Mouse (Mus musculus) midbrain, embryonic 10.5 days (tissue): ENCODE data around the gene Rnf217. TPM values are rescaled to one million over a fixed set of nuclear protein-coding genes. Genes with fewer than 3 reads are reported as not detected.

Experiments used
- DNase-seq: peaks from one replicate; pipeline ENCODE4 v3.0.0-alpha.2; 2017; ENCODE audit warnings: low spot score
- H3K27ac ChIP-seq: fragments of 300-500 bp; sonication (generic); replicated peaks from 2 replicates; pipeline ENCODE4 v1.5.1; 2016; ENCODE audit warnings: mild to moderate bottlenecking
- H3K27me3 ChIP-seq: fragments of 300-500 bp; sonication (generic); 2 replicates; pipeline ENCODE4 v1.6.1; 2016; ENCODE audit warnings: low read depth, mild to moderate bottlenecking; ENCODE audit not compliant: poor library complexity, severe bottlenecking
- H3K36me3 ChIP-seq: fragments of 300-500 bp; sonication (generic); 2 replicates; pipeline ENCODE4 v1.6.1; 2016; ENCODE audit warnings: mild to moderate bottlenecking, moderate library complexity
- H3K4me1 ChIP-seq: fragments of 300-500 bp; sonication (generic); 2 replicates; pipeline ENCODE4 v1.6.1; 2016
- H3K4me3 ChIP-seq: fragments of 300-500 bp; sonication (generic); 2 replicates; pipeline ENCODE4 v1.5.1; 2016; ENCODE audit warnings: mild to moderate bottlenecking, moderate library complexity
- H3K9me3 ChIP-seq: fragments of 300-500 bp; sonication (generic); replicated peaks from 2 replicates; pipeline ENCODE4 v1.6.1; 2016; ENCODE audit warnings: mild to moderate bottlenecking
- WGBS: fragments of 180-500 bp; shearing (Covaris S2); methylation state at CpG from one replicate; pipeline ENCODE4 v1.1.7; 2016; 5-methylcytosine and 5-hydroxymethylcytosine counted together
- polyA plus RNA-seq: library from polyadenylated mRNA; unstranded; fragments of >200 nt; fragmentation: Nextera tagmentation; extraction: Ambion mirVana; gene quantifications from 2 replicates; pipeline ENCODE4 v1.2.1, GENCODE M21; 2016

Rnf217 gene
- 0.78 and 1.0 TPM in 2 replicates for polyA plus RNA-seq

DNA sequence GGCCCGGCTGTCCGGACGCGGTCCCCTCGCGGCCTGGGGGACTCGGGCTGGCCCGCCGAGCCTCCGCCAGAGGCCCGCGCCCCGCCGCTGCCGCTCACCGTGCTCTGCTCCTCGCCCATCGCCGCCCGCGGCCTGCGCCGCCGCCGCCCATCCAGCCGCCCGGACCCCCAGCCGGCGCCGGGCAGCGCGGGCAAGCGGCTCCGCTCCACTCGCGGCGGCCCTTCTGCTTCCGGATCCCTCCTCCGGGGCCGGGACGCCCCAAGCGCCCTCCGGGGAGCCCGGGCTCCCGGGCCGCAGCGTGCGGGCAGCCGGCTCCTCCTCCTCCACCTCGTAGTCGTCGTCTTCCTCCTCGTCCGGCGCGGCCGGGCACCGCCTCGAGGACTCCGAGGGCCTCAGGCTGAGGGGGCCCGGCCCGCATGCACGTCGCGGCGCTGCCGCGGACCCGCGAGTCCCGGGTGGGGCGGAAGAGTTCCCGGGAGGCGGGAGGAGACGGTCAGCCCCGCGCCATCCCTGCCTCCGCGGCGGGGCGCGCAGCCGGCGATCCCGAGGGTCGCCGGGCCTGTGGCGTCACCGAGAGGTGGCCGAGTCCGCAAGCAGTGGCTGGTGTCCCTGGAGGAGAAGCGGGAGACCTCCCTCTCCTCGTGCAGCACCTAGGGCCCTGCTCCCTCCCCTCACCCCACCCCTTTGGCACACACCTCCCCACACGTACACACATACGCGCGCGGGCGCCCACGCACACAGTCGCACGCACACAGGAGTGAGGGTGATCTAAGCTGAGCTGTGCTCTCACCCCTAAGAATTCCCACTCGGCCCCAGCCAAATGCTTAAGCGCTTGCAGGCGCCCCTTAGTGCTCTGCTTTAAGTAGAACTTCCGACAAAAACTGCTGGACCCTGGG, at the start of gene Rnf217:
Rnf217 (minus strand) TSS at position 119 of the 896 bp plus-strand sequence.
- Histone ChIP-seq H3K9me3 (no peaks in the 10 kb centered on the region), H3K27ac (peak within 1 kb of the TSS; percentile 96), H3K4me3 (peak within 1 kb of the TSS; percentile 87), H3K4me1 (peaks cover 43% of the 10 kb centered on the region), H3K36me3 (no peaks in the 10 kb centered on the region), H3K27me3 (peaks cover 6% of the 10 kb centered on the region; the same call in 1 of the 2 replicates)
- peak; percentile 81 for DNase-seq
- under 1% methylated on average over 106 of the region's 106 CpGs for WGBS

DNA sequence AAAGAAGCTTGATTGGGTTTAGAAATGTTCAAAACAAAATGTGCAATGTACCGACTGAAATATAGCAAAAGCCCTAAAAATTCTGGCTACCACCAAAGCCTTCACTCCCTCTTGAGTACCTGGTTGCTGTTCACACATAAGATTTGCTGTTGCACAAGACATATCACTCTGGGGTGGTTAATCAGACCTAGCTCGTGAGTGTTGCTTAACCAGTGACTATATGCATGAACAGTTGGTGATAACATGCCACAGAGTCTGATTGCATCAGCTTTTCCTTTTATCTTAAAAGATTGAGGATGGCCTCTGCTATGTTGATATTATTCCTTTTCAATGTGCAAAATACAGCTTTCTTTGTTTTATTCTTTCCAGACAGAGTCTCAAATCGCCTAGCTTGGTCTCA, 38.3 kb upstream of the Rnf217 start:
- WGBS: 91% methylated on average over 3 of the region's 3 CpGs
- no peak for DNase-seq
- Histone ChIP-seq H3K27ac (no peak overlapping the region), H3K4me3 (no peak overlapping the region), H3K36me3 (no peaks in the 10 kb centered on the region), H3K9me3 (no peaks in the 10 kb centered on the region), H3K27me3 (no peaks in the 10 kb centered on the region), H3K4me1 (no peaks in the 10 kb centered on the region)

DNA sequence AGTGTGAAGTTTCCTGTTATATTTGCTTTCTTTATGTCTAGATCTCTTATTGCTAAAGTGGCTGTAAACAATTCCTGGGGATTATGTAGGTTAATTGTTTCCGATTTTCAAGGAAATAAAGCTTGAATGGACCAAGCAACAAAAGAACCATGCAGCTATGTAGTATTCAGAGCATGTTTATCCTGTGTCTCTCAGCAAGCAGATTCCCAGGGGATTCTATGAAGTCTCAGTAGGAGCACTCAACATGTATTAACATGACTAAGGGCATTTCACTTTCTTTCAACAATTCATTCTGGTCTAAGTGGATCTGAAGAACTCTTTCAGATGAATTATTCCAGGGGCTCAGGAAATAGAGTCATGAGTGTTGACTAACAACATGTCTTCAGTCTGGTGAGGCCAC, 37.1 kb upstream of the Rnf217 start:
- no peak for DNase-seq
- no peaks in the 10 kb centered on the region for H3K36me3 ChIP-seq
- no peak overlapping the region for H3K4me3 ChIP-seq
- H3K27me3 ChIP-seq: no peaks in the 10 kb centered on the region
- no peaks in the 10 kb centered on the region for H3K4me1 ChIP-seq
- WGBS: 39% methylated on average over 1 of the region's 1 CpGs
- no peak overlapping the region for H3K27ac ChIP-seq
- no peaks in the 10 kb centered on the region for H3K9me3 ChIP-seq

DNA sequence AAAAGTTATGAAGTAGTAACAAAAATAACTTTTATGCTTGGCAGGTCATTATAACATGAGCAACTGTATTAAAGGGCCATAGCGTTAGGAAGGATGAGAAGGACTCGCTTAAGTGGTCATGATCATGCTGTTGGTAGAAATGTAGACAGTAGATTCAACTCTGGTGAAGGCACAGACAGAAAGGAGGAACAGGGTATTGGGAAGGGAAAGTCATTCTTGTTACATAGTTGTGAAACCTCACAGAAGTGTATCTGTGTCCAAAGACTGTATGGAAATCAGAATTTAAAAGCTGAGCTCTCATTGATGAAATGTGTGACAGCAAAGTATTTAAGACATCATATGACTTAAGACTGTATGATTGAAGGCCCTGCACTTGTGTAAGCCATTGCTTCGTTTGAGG, 26.1 kb upstream of the Rnf217 start:
- no peaks in the 10 kb centered on the region for H3K4me1 ChIP-seq
- H3K27ac ChIP-seq: no peak overlapping the region
- no peak for DNase-seq
- WGBS: 90% methylated on average over 3 of the region's 3 CpGs
- no peak overlapping the region for H3K4me3 ChIP-seq
- H3K9me3 ChIP-seq: no peaks in the 10 kb centered on the region
- H3K27me3 ChIP-seq: no peaks in the 10 kb centered on the region
- H3K36me3 ChIP-seq: no peaks in the 10 kb centered on the region

DNA sequence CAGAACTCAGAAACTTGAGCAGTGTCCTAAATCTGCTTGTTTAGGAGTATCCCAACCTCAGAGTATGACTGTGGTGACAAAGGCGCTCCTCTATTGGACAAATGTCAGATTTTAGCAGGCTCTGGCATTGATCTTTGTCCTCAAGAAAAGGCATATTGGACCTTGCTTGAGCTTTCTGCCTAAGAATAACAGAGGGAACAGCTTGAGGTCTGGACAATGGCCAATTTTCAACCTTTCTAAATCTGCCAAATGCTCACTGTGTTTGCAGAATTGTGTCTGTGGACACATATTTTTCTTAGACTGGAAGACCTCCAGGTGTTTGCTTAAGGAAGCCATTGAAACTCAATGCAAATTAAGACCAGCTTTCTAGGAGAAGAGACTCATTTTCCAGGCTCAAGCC, 23.0 kb upstream of the Rnf217 start:
- no peaks in the 10 kb centered on the region for H3K27me3 ChIP-seq
- no peak overlapping the region for H3K4me3 ChIP-seq
- 77% methylated on average over 1 of the region's 1 CpGs for WGBS
- DNase-seq: no peak
- H3K36me3 ChIP-seq: no peaks in the 10 kb centered on the region
- no peaks in the 10 kb centered on the region for H3K4me1 ChIP-seq
- H3K9me3 ChIP-seq: no peaks in the 10 kb centered on the region
- H3K27ac ChIP-seq: no peak overlapping the region

DNA sequence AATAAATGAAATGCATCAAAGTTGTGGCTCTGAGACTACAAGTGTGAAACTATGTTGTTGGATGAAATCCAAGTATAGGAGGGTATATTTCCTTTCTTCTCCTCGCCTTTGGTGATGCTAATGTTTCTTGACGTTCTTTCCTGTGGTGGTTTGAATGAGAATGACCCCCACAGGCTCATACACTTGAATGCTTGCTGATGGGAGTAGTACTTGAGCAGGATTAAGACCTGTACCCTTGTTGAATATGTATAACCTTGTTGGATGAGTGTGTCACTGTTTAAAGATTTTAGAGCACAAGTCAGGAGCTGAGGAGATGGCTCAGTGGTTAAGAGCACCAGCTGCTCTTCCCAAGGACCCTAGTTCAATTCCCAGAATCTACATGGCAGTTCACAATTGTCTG, 6.4 kb upstream of the Rnf217 start:
- H3K27me3 ChIP-seq: peaks cover 6% of the 10 kb centered on the region; the same call in 1 of the 2 replicates
- 64% methylated on average over 2 of the region's 2 CpGs for WGBS
- H3K4me3 ChIP-seq: no peak overlapping the region
- no peak overlapping the region for H3K27ac ChIP-seq
- no peaks in the 10 kb centered on the region for H3K9me3 ChIP-seq
- no peaks in the 10 kb centered on the region for H3K4me1 ChIP-seq
- no peaks in the 10 kb centered on the region for H3K36me3 ChIP-seq
- no peak for DNase-seq

DNA sequence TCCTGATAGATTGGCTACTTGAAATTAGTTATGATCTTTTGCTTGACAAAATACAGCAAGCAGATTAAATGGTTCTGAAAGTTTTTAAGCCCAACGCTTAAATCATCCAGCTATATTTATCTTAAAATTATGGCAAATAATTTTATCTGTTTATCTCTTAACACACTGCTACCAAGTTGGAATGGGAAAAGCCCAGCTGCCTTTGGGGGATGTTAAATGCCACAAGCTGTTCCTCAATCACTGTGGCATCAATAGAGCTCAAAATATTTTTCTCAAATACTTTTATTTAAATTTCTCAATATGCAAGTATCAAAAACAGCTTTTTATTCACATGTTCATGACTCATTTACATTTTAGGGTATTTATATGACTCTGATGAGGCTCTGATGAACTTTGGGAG, 5.1 kb upstream of the Rnf217 start:
- no peak for DNase-seq
- no peak overlapping the region for H3K4me3 ChIP-seq
- H3K4me1 ChIP-seq: peaks cover 10% of the 10 kb centered on the region
- H3K9me3 ChIP-seq: no peaks in the 10 kb centered on the region
- WGBS: 96% methylated on average over 1 of the region's 1 CpGs
- peaks cover 6% of the 10 kb centered on the region; the same call in 1 of the 2 replicates for H3K27me3 ChIP-seq
- no peak overlapping the region for H3K27ac ChIP-seq
- no peaks in the 10 kb centered on the region for H3K36me3 ChIP-seq

DNA sequence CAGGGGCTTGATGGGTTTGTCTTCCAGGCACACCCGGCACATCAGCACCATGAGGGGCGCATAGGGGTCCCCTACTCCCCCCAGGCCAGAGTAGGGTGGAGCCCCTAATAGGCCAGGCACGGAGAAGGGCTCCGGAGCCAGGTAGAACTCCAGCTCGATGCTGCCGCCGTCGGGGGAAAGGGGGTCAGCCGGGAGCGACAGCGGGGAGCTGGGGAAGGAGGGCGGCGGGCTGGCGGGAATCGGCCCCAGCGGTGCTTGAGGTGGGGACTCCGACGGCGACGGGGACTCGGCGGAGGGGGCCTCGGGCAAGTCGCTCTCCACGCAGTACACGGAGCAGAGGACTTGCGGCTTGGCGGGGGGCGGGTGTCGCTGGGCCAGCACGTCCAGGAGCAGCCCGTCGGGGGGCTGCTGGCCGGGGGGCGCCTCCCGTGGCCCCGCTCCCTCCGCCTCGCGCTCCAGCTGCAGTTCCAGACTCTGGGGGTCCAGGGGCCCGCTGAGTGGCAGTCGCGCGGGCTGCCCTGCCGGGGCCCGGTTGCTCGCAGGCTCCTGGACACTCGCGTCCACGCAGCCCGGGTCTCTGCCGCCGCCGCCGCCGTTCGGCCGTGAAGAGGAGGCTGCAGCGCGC, 431 bp downstream of the Rnf217 start:
- H3K9me3 ChIP-seq: no peaks in the 10 kb centered on the region
- under 1% methylated on average over 58 of the region's 60 CpGs for WGBS
- peaks cover 43% of the 10 kb centered on the region for H3K4me1 ChIP-seq
- peak overlapping the region; percentile 96 for H3K27ac ChIP-seq
- H3K4me3 ChIP-seq: peak overlapping the region; percentile 87
- peaks cover 6% of the 10 kb centered on the region; the same call in 1 of the 2 replicates for H3K27me3 ChIP-seq
- H3K36me3 ChIP-seq: no peaks in the 10 kb centered on the region
- peak; percentile 56 for DNase-seq

DNA sequence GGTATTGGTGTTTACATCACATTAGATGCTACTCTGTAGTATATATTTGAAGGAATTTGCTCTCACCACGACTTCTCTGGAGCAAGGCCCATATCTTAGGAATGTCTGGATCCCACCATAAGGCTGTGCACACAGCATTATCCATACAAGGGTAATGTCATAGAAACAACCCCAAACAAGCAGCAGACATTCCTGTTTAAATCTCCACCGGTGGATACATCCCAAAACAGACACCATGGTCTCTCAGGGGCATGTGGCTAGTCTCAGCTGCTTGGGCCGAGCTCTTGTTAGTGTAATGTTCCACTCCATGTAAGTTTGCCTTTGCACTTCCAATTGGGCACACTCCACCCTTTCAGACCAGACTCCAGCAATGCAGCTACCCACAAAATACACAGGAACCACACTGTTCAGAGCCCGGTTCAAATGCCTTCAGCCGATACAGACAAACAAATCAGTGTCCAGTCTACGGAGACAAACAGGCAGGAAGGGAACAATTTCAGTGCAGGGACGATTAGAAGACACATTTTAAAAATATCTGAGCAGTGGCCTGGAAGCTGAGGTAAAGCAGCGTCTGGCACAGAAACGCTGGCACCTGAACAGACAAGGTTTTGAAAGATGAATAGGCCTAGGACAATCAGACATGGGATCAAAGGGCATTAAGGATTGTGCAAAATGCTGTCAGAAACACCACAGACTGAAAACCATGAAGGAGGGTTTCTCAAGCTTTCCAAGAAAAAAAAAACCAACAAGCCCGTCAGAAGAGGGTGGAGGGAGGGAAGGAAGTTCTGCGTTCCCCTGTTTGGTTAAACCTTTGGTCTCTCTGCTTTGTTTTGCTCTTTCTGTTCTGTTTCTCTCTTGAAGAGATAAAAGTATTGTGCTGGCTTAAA, 1.8 kb downstream of the Rnf217 start:
- H3K4me1 ChIP-seq: peaks cover 43% of the 10 kb centered on the region
- H3K36me3 ChIP-seq: no peaks in the 10 kb centered on the region
- H3K27me3 ChIP-seq: peaks cover 6% of the 10 kb centered on the region; the same call in 1 of the 2 replicates
- whole genome bisulfite sequencing: 32% methylated on average over 11 of the region's 11 CpGs
- DNase-seq: no peak
- no peak overlapping the region for H3K27ac ChIP-seq
- H3K9me3 ChIP-seq: no peaks in the 10 kb centered on the region
- H3K4me3 ChIP-seq: peak overlapping the region; percentile 87

DNA sequence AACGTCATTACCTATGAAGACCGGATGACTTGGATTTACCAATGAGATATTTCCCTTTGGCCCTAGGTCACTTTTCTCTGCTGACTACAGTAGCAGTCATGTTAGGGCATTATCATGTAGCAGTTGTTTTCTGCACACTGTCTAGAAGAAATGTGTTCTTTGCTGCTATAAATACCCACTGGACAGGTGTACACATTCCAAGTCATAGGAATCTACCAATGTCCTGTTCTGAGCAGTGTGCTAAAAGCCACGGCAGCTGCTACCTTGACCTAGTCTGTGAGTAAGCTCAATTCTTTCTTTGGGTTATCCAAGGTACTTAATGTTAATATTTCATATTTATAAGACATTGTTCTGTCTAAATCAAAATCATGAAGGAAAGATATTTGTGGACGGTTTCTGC, 5.1 kb downstream of the Rnf217 start:
- H3K9me3 ChIP-seq: no peaks in the 10 kb centered on the region
- no peak overlapping the region for H3K4me3 ChIP-seq
- no peak overlapping the region for H3K27ac ChIP-seq
- H3K36me3 ChIP-seq: no peaks in the 10 kb centered on the region
- 93% methylated on average over 4 of the region's 4 CpGs for WGBS
- H3K27me3 ChIP-seq: no peaks in the 10 kb centered on the region
- DNase-seq: no peak
- H3K4me1 ChIP-seq: peaks cover 31% of the 10 kb centered on the region

DNA sequence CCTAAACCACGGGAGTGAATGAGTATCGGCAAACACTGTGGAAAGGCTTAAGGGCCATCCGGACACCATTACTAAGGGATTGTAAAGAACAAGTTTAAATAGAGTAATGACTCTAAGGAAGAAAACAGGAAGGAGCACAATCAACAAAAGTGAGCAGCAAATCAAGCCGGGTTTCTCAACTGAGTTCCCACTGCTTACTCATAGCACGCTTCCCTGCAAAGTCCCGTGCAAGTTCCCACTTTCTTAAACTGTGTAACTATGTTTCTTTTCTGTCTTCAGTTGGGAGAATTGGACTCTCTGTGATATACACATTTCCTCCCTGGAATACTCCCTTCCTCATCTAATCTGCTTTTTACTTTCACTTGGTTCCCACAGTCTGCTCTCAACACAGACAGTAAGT, 8.9 kb downstream of the Rnf217 start:
- Histone ChIP-seq H3K27ac (no peak overlapping the region), H3K4me3 (no peak overlapping the region), H3K9me3 (no peaks in the 10 kb centered on the region), H3K4me1 (peaks cover 5% of the 10 kb centered on the region; the same call in 1 of the 2 replicates), H3K27me3 (no peaks in the 10 kb centered on the region), H3K36me3 (no peaks in the 10 kb centered on the region)
- WGBS: 94% methylated on average over 6 of the region's 6 CpGs
- no peak for DNase-seq

DNA sequence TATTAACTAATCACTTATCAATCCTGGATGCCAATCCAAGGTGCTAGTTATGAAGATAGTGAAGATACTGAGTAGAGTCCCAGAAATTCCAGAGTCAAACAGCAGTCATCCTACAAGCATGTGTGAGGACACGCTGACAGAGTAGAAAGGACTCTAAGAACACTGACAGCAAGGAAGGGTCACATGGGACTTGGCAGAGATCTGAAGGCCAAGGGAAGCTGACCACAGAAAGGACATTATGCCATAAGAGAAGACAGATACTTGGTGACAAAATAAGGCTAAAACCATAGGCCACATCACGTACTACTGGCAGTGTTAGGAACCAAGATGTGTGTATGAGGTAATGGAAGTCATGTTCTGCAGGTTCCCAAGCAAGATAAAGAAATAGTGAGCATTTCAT, 11.1 kb downstream of the Rnf217 start:
- DNase-seq: no peak
- no peak overlapping the region for H3K27ac ChIP-seq
- no peaks in the 10 kb centered on the region for H3K27me3 ChIP-seq
- H3K4me1 ChIP-seq: peaks cover 11% of the 10 kb centered on the region
- 96% methylated on average over 2 of the region's 2 CpGs for WGBS
- no peak overlapping the region for H3K4me3 ChIP-seq
- H3K9me3 ChIP-seq: no peaks in the 10 kb centered on the region
- no peaks in the 10 kb centered on the region for H3K36me3 ChIP-seq
